Mouse (Mus musculus) heart, adult 2 months (tissue): ENCODE results near the gene Sac3d1.

Source experiments
- CTCF ChIP-seq: fragments of 200-600 bp; IDR thresholded peaks from 2 replicates; pipeline ENCODE4 v1.8.1; 2022; ENCODE audit warnings: antibody characterized with exemption, mild to moderate bottlenecking, moderate library complexity
- EP300 ChIP-seq: fragments of 200-500 bp; IDR thresholded peaks from 2 replicates; pipeline ENCODE4 v1.6.1; 2011; ENCODE audit warnings: low read depth, low read length, control low read depth; ENCODE audit not compliant: insufficient read depth
- POLR2A ChIP-seq: fragments of 200-500 bp; IDR thresholded peaks from 2 replicates; pipeline ENCODE4 v1.6.1; 2011; ENCODE audit warnings: mild to moderate bottlenecking, low read depth, low read length, control low read depth; ENCODE audit not compliant: insufficient read depth

- TF ChIP-seq EP300: no peak
- no peak for TF ChIP-seq CTCF
- no peak for TF ChIP-seq POLR2A
Measured at GRCm38 (mm10) chr19:6073889-6074288, 44.6 kb downstream of the Sac3d1 start.
